Mouse (Mus musculus) intestine, embryonic 14.5 days (tissue): ENCODE data around the gene H13. TPM values are rescaled to one million over a fixed set of nuclear protein-coding genes. Genes with fewer than 3 reads are reported as not detected.
A peak's percentile ranks its signal among the peaks of the same experiment; 100 is the strongest.

Experiments
- ATAC-seq: fragments of 200-750 bp; cut with Nextera tagmentation; replicated peaks from 2 replicates; pipeline ENCODE4 v1.8.0; 2017; ENCODE audit warnings: low read depth, moderate number of reproducible peaks, moderate TSS enrichment, moderate library complexity; ENCODE audit not compliant: low FRiP score, low TSS enrichment
- DNase-seq: peaks from one replicate; pipeline ENCODE4 v3.0.0-alpha.2; 2018; ENCODE audit warnings: low spot score
- H3K27ac ChIP-seq: fragments of 300-500 bp; sonication (generic); 2 replicates; pipeline ENCODE4 v1.5.1; 2014; ENCODE audit warnings: low read depth, mild to moderate bottlenecking, control low read depth
- H3K27me3 ChIP-seq: fragments of 300-500 bp; sonication (generic); replicated peaks from 2 replicates; pipeline ENCODE4 v1.6.1; 2014; ENCODE audit warnings: low read length, control low read depth; ENCODE audit not compliant: control insufficient read depth, insufficient read depth
- H3K36me3 ChIP-seq: fragments of 300-500 bp; sonication (generic); 2 replicates; pipeline ENCODE4 v1.6.1; 2014; ENCODE audit warnings: low read length, control low read depth; ENCODE audit not compliant: control insufficient read depth, insufficient read depth
- H3K4me1 ChIP-seq: fragments of 300-500 bp; sonication (generic); replicated peaks from 2 replicates; pipeline ENCODE4 v1.6.1; 2014; ENCODE audit warnings: low read length, control low read depth, mixed read lengths; ENCODE audit not compliant: control insufficient read depth, insufficient read depth
- H3K4me2 ChIP-seq: fragments of 300-500 bp; sonication (generic); 2 replicates; pipeline ENCODE4 v1.6.1; 2014; ENCODE audit warnings: low read length
- H3K4me3 ChIP-seq: fragments of 300-500 bp; sonication (generic); 2 replicates; pipeline ENCODE4 v1.5.1; 2014; ENCODE audit warnings: low read depth, low read length, control low read depth, mixed read lengths
- H3K9ac ChIP-seq: fragments of 300-500 bp; sonication (generic); 2 replicates; pipeline ENCODE4 v1.6.1; 2014; ENCODE audit warnings: mild to moderate bottlenecking, low read length
- H3K9me3 ChIP-seq: fragments of 300-500 bp; sonication (generic); 2 replicates; pipeline ENCODE4 v1.6.1; 2016; ENCODE audit warnings: low read length, control low read depth; ENCODE audit not compliant: control insufficient read depth
- WGBS: fragments of 180-500 bp; shearing (Covaris S2); extraction: QIAGEN DNeasy Blood & Tissue Kit; methylation state at CpG from one replicate; pipeline ENCODE4 v1.1.7; 2014; 5-methylcytosine and 5-hydroxymethylcytosine counted together
- polyA plus RNA-seq: library from polyadenylated mRNA; unstranded; fragments of >200 nt; fragmentation: Nextera tagmentation; extraction: Ambion mirVana; gene quantifications from 2 replicates; pipeline ENCODE4 v1.2.1, GENCODE M21; 2014

Gene H13
- polyA plus RNA-seq, 1 experiment from 2014 or later, result 113 TPM

DNA sequence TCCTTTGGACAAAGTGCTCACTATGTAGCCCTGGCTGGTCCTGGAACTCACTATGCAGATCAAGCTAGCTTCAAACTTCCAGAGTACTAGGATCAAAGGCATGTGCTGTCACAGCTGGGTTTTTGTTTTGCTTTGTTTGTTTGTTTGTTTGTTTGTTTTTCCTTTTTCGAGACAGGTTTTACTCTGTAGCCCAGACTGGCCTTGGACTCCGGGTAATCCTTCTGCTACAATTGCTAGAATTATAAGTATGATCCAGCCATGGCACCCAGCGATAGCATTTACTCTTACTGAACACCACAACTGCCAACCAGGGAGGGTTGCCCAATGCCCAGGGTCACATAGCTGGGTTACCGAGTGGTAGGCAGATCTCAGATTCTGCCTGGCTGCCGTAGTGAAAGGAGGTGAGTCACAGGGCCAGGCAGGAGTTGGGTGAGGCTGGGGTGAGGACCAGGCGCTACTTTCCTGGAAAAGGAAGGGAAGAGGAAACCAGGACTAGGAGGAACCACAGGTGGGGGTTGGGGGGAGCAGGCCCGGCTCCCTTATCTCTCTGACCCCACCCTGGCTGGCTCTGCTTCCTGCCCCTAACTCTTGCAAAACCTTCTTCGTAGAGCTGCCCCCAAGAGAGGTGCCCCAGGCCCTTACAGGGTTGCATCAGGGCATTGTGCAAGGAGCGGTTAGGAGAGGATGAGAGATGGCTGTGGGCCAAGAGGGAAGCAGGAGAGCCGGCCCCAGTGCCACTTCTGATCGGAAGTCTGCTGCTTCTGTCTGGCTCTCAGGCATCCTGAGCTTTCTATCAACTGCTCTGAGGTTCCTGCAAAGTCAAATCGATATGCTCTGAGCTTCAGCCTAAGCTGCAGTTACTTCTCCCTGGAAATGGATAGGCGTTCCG lies 72.1 kb downstream of the H13 start:
- 25% methylated on average over 14 of the region's 14 CpGs for WGBS
- 0 out of 2 replicates have a peak, but pooled peaks cover 3% of the 10 kb centered on the region for H3K36me3 ChIP-seq
- peak overlapping the region; percentile 80 for H3K27ac ChIP-seq
- no peak overlapping the region for H3K9ac ChIP-seq
- no peak overlapping the region for H3K4me3 ChIP-seq
- DNase-seq (peak; percentile 75), ATAC-seq (peak; percentile 41; the same call in 1 of the 2 replicates)
- no peaks in the 10 kb centered on the region for H3K27me3 ChIP-seq
- no peaks in the 10 kb centered on the region for H3K9me3 ChIP-seq
- H3K4me1 ChIP-seq, result peaks cover 40% of the 10 kb centered on the region
- peak overlapping the region; percentile 44 for H3K4me2 ChIP-seq

DNA sequence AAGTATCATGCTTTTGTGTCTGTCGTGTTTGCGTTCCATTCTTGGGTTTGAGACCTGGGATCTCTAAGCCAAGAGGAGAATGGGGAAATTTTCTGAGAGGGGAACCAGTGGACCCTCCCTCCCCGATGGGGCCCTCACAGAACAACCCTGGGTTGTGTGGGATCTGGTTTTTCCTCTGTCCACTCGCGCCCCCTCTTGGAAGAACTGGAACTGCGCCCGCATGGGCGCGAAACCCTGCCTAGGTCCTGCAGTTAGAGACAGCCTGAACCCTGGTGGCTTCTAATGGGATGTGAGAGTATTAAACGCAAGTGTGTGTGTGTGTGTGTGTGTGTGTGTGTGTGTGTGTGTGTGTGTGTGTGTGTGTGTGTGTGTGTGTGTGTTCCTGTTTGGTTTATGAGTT lies 73.2 kb downstream of the H13 start:
- Histone ChIP-seq H3K4me2 (peak overlapping the region; percentile 44), H3K27me3 (no peaks in the 10 kb centered on the region)

DNA sequence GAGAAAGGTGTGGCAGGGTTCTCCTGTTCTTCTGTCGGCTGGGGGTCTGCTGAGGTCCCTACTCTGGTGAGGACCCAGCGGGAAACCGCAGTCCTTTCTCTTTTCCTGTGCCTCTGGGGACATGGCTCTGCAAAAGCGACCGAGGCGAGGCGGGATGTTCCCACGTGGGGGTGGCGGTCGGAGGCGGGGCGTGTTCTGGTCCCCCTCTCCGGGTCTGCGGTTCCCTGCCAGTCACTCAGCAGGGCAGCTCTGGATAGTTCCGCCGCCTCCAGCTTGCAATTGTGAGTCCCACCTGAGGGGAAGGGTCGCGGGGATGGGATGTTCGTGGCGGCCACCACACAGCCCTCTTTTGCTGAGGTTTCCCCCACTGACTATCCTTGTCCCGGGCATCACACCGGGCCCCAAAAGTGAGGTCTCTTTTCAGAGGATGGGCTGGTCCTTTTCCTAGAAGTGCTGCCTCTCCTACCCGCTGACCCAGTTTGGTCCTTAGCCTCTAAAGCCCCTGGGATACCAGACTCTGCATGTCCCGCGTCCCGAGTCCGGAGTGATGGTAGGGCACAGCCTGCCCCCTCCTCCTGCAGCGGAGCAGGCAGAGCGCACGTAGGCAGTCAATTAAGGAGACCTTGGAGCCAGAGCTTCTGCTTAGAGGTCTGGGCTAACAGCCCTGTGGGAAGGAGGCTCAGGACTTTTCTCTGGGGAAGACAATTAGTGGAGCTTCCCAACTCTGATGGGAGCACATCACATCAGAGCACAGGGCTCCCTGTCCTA lies 84.9 kb downstream of the H13 start, which contains the start of gene Cox4i2:
Gene Cox4i2 (plus strand): TSS at position 230 of the 768 bp plus-strand sequence.
- H3K4me2 ChIP-seq, result peak within 1 kb of the TSS; percentile 51
- no peak within 1 kb of the TSS for H3K27ac ChIP-seq
- peaks cover 3% of the 10 kb centered on the region; the same call in 1 of the 2 replicates for H3K4me1 ChIP-seq
- no peaks in the 10 kb centered on the region for H3K36me3 ChIP-seq
- peak within 1 kb of the TSS; percentile 37 for H3K9ac ChIP-seq
- DNase-seq, result peak; percentile 59
- H3K4me3 ChIP-seq, result peak within 1 kb of the TSS; percentile 17
- H3K9me3 ChIP-seq, result no peaks in the 10 kb centered on the region
- H3K27me3 ChIP-seq, result 0 out of 2 replicates have a peak, but pooled peaks cover 3% of the 10 kb centered on the region
- 7% methylated on average over 25 of the region's 30 CpGs for WGBS
- 0 out of 2 replicates have a peak, but pooled peaks have one; percentile 21 for ATAC-seq

More for the DNA sequence above, 73.2 kb downstream of the H13 start:
- no peak overlapping the region for H3K4me3 ChIP-seq
- WGBS, result 30% methylated on average over 10 of the region's 10 CpGs
- no peak overlapping the region for H3K9ac ChIP-seq
- H3K27ac ChIP-seq, result peak overlapping the region; percentile 80
- DNase-seq (peak; percentile 94), ATAC-seq (no peak; the same call in 1 of the 2 replicates)
- H3K4me1 ChIP-seq, result peaks cover 39% of the 10 kb centered on the region
- 0 out of 2 replicates have a peak, but pooled peaks cover 3% of the 10 kb centered on the region for H3K36me3 ChIP-seq
- H3K9me3 ChIP-seq, result no peaks in the 10 kb centered on the region

DNA sequence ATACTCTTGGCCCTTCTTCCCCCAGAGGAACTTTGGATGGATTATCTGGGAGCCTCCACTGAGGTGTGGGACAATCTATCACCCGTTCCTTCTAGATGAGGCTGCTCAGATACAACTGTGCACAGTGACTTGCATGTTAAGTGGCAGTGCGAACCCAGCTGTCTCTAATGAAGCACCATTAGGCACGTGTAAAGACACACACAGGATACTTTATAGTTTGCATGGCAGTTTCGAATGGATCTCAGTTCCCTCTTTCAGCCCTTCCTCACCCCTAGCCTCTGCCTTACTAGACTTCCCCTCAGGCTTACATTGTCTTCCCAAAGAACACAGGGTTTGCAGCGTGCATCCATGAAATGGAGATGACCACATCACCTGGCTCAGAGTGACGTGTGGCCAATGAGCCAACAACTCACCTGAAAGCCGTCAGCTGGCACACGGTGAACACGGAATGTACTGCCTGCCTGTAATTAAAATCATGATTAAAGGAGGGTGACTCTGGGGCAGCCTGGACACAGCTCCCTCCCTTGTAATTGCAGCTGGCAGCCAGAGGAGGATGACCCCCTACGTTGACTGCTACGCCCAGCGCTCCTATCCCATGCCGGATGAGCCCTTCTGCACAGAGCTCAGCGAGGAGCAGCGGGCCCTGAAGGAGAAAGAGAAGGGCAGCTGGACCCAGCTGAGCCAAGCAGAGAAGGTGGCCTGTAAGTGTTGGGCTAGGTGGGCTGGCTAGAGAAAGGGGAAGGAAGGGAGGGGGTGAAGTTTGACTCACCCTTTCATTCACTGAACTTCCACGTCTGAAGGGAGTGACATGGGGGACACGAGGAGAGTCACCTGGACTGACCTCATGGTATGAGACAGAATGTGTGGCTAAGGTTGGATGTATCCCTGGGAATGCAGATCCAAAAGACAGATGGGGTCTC lies 87.5 kb downstream of the H13 start:
- DNase-seq, result no peak

DNA sequence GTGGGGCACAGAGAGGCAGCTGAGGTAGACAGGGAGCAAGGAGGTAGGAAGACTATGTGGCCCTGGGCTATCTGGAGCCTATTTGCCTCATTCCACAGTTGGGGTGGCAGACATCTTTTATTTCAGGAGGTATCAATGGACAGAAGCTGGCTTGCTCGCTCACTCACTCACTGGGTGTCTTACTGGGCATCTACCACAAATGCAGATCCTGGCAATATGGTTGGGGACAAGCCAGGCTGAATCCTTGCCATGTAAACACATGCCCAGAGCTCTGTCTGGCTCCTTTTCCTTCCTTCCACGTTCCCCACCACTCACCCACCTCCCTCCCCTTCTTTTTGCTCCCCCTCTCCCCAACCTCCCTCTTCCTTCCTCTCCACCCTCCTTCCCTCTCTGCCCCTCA lies 88.2 kb downstream of the H13 start:
- peaks cover 3% of the 10 kb centered on the region; the same call in 1 of the 2 replicates for H3K4me1 ChIP-seq
- DNase-seq, result no peak
- no peaks in the 10 kb centered on the region for H3K36me3 ChIP-seq
- no peak overlapping the region for H3K4me2 ChIP-seq
- no peak for ATAC-seq
- WGBS, result 68% methylated on average over 2 of the region's 2 CpGs
- H3K27me3 ChIP-seq, result 0 out of 2 replicates have a peak, but pooled peaks cover 3% of the 10 kb centered on the region
- no peak overlapping the region for H3K27ac ChIP-seq
- H3K9me3 ChIP-seq, result no peaks in the 10 kb centered on the region
- no peak overlapping the region for H3K4me3 ChIP-seq
- no peak overlapping the region for H3K9ac ChIP-seq

More for the DNA sequence above, 87.5 kb downstream of the H13 start:
- 0 out of 2 replicates have a peak, but pooled peaks have one; percentile 32 for ATAC-seq
- H3K36me3 ChIP-seq, result no peaks in the 10 kb centered on the region
- 0 out of 2 replicates have a peak, but pooled peaks cover 3% of the 10 kb centered on the region for H3K27me3 ChIP-seq
- 77% methylated on average over 17 of the region's 17 CpGs for WGBS
- no peak overlapping the region for H3K4me3 ChIP-seq
- H3K9me3 ChIP-seq, result no peaks in the 10 kb centered on the region
- H3K27ac ChIP-seq, result no peak overlapping the region
- peaks cover 3% of the 10 kb centered on the region; the same call in 1 of the 2 replicates for H3K4me1 ChIP-seq
- H3K9ac ChIP-seq, result no peak overlapping the region
- H3K4me2 ChIP-seq, result no peak overlapping the region

Other genes starting within 250 kb of the H13 start
- not detected in 2 replicates for gene Defb23, start 204.8 kb upstream of the H13 start, polyA plus RNA-seq
- gene Defb20, start 192.4 kb upstream of the H13 start, polyA plus RNA-seq, result not detected in 2 replicates
- not detected in 2 replicates for gene Defb22, start 179.3 kb upstream of the H13 start, polyA plus RNA-seq
- gene Defb26, start 157.8 kb upstream of the H13 start, polyA plus RNA-seq, result not detected in 2 replicates
- gene Defb28, start 151.2 kb upstream of the H13 start, polyA plus RNA-seq, result not detected in 2 replicates
- not detected in 2 replicates for gene Defb29, start 129.4 kb upstream of the H13 start, polyA plus RNA-seq
- not detected in 2 replicates for gene Gm17416, start 100.1 kb upstream of the H13 start, polyA plus RNA-seq
- gene Defb21, start 96.7 kb upstream of the H13 start, polyA plus RNA-seq, result not detected in 2 replicates
- gene Defb19, start 89.1 kb upstream of the H13 start, polyA plus RNA-seq, result not detected in 2 replicates
- gene Defb45, start 70.1 kb upstream of the H13 start, polyA plus RNA-seq, result not detected in 2 replicates
- gene Defb36, start 65.1 kb upstream of the H13 start, polyA plus RNA-seq, result not detected in 2 replicates
- 1.4 and 2.3 TPM in 2 replicates for gene Defb25, start 46.4 kb upstream of the H13 start, polyA plus RNA-seq
- gene Rem1, start 42.5 kb upstream of the H13 start, polyA plus RNA-seq, result 9.6 and 12.9 TPM in 2 replicates
- 32.8 and 34.0 TPM in 2 replicates for gene Mcts2, start 17.6 kb downstream of the H13 start, polyA plus RNA-seq
- gene Id1, start 66.8 kb downstream of the H13 start, polyA plus RNA-seq, result 101 and 109 TPM in 2 replicates
- gene Cox4i2, start 84.7 kb downstream of the H13 start, polyA plus RNA-seq, result 11.0 and 13.1 TPM in 2 replicates
- 75.0 and 76.8 TPM in 2 replicates for gene Bcl2l1, start 162.3 kb downstream of the H13 start, polyA plus RNA-seq
- gene Tpx2, start 178.5 kb downstream of the H13 start, polyA plus RNA-seq, result 88.3 and 95.4 TPM in 2 replicates
- 0.09 TPM in 1 of 2 replicates, not detected in the other for gene Mylk2, start 241.9 kb downstream of the H13 start, polyA plus RNA-seq